Mouse (Mus musculus): ENCODE data around the gene Plce1. TPM values are rescaled to one million over a fixed set of nuclear protein-coding genes. Genes with fewer than 3 reads are reported as not detected.

The Plce1 gene
- polyA plus RNA-seq, 1 experiment from 2014 or later: 3.9 TPM

DNA sequence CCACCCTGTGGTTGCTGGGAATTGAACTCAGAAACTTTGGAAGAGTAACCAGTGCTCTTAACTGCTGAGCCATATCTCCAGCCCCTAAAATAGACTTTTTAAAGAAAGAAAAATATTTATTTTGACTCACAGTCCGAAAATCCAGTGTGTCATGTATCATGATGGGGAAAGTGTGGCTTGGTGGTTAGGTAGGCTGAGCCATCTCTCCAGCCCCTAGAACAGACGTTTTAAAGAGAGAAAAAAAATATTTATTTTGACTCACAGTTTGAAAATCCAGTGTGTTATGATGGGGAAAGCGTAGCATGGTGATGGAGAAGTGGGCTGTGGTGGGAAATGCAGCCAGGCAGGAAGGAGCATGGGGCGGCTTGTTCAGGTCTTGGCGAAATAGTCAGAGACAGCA, 126.3 kb downstream of the Plce1 start:
- H3K27ac ChIP-seq (ENCODE audit: low read depth, low read length): no peak overlapping the region
- H3K9me3 ChIP-seq (ENCODE audit: control insufficient read depth, low read length): no peaks in the 10 kb centered on the region
- H3K36me3 ChIP-seq (ENCODE audit: control insufficient read depth, insufficient read depth, low read length): no peaks in the 10 kb centered on the region
- no peak for ATAC-seq (ENCODE audit: low read depth)
- no peak overlapping the region for H3K4me3 ChIP-seq (ENCODE audit: low read depth, low read length)
- H3K9ac ChIP-seq (replicated peaks; ENCODE audit: low read depth, low read length): no peak overlapping the region
- no peak overlapping the region for H3K4me2 ChIP-seq (ENCODE audit: low read depth, low read length)
- H3K27me3 ChIP-seq (ENCODE audit: control insufficient read depth, insufficient read depth, low read length): no peaks in the 10 kb centered on the region
- 92% methylated on average over 5 of the region's 5 CpGs for WGBS
- no peaks in the 10 kb centered on the region for H3K4me1 ChIP-seq (ENCODE audit: control insufficient read depth, insufficient read depth, low read length)

DNA sequence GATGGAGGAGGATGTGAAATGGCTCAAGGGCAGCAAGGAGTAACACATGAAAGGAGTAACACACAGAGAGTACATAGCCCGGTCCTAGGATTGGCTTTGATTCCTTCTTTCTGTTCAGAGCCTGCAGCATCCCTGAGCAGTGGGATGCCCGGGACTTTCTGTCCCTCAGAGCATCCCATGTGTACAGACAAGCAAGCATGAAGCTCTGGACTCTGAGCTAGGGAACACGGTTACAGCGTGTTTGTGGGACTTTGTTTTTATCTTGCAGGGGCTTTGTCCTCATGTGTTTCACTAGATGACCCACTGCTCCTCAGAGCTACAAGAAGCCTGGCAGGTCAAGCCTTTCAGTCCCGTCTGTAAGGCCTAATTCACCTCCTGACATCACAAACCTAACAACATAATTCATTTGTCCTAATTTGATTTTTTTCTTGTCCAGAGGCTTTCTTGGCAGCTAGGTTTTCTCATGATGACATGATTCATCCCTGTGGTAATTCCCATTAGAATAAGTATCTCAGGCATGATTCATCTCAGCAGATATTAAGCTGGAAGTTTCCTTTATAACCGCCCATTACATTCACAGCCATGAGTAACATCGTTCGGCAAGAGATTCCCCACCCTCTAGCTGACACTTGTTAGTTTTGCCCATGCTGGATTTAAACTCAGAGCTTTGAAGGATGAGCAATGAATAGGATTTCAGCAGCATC, 128.2 kb downstream of the Plce1 start:
- Histone ChIP-seq H3K4me1 (ENCODE audit: control insufficient read depth, insufficient read depth, low read length) (no peaks in the 10 kb centered on the region), H3K9me3 (ENCODE audit: control insufficient read depth, low read length) (no peaks in the 10 kb centered on the region), H3K36me3 (ENCODE audit: control insufficient read depth, insufficient read depth, low read length) (no peaks in the 10 kb centered on the region), H3K9ac (replicated peaks; ENCODE audit: low read depth, low read length) (no peak overlapping the region), H3K4me3 (ENCODE audit: low read depth, low read length) (no peak overlapping the region), H3K27ac (ENCODE audit: low read depth, low read length) (no peak overlapping the region), H3K4me2 (ENCODE audit: low read depth, low read length) (no peak overlapping the region), H3K27me3 (ENCODE audit: control insufficient read depth, insufficient read depth, low read length) (no peaks in the 10 kb centered on the region)
- 87% methylated on average over 8 of the region's 8 CpGs for WGBS
- ATAC-seq (ENCODE audit: low read depth): no peak

DNA sequence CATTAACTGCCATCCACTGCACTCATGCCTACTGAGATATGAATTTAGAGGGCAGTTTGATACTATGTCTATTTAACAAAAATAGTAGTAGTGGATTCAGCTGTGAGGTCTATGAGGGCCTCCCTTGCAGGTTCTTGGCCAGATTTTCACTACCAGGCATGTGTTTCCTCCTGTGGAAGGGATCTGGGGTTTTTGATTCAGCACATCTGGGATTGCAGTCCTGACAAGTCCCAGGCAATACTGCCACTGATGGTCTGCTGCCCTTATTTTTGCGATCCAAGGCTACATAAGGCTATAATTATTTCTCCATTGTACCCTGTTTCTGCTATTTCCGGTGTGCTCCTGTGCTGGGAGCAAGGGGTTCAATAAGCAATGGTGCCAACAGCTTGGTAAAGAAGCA, 129.4 kb downstream of the Plce1 start:
- WGBS: 97% methylated on average over 2 of the region's 2 CpGs

DNA sequence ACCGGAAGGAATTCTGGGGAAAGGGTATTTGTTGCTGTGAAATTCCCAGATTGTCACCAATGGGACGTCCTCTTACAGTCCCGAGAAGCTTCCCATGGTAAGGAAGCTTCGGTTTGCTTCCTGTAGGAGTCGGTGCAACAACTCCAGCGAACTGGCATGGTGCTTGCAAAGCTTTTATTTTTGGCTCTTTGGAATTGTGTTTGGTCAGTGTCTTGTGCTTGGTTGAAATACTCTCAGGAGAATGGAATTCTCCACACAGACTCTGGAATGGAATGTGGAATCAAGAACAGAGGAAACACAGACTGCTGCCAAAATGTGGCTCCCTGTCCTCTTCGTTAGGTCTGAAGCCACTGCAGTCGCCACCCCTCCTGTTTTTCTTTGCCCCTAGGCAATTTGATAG, 129.9 kb downstream of the Plce1 start:
- ATAC-seq (ENCODE audit: low read depth): no peak
- no peaks in the 10 kb centered on the region for H3K36me3 ChIP-seq (ENCODE audit: control insufficient read depth, insufficient read depth, low read length)

More for the DNA sequence above, 129.4 kb downstream of the Plce1 start:
- no peaks in the 10 kb centered on the region for H3K4me1 ChIP-seq (ENCODE audit: control insufficient read depth, insufficient read depth, low read length)
- H3K36me3 ChIP-seq (ENCODE audit: control insufficient read depth, insufficient read depth, low read length): no peaks in the 10 kb centered on the region
- H3K4me2 ChIP-seq (ENCODE audit: low read depth, low read length): no peak overlapping the region
- H3K27ac ChIP-seq (ENCODE audit: low read depth, low read length): no peak overlapping the region
- ATAC-seq (ENCODE audit: low read depth): no peak
- no peaks in the 10 kb centered on the region for H3K9me3 ChIP-seq (ENCODE audit: control insufficient read depth, low read length)
- H3K4me3 ChIP-seq (ENCODE audit: low read depth, low read length): no peak overlapping the region
- H3K9ac ChIP-seq (replicated peaks; ENCODE audit: low read depth, low read length): no peak overlapping the region
- no peaks in the 10 kb centered on the region for H3K27me3 ChIP-seq (ENCODE audit: control insufficient read depth, insufficient read depth, low read length)

DNA sequence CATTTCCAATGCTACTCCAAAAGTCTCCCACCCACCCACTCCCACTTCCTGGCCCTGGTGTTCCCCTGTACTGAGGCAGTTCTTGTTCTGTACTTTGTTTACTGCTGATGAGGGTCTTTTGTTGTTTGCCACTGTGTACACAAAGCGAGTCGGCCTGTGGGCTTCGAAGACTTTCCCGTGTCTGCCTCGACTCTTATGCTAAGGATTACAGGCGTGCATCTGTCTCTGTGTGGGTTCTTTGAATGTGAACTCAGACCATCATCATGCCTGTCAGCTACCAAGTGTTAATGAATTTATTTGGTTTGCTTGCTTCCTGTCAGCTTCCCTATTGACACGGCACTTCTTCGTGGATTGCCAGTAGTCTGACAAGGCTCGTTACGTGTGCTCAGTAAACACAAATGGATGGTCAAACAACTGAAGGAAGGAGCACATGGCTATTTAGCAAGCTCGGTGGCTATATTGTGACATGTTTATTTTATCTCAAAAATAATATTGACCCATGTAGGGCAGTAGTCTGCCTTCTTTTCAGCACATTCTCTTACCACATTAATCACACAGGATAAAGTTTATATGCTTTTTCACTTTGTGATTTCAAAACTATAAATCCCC, 133.3 kb downstream of the Plce1 start:
- Histone ChIP-seq H3K9me3 (ENCODE audit: control insufficient read depth, low read length) (no peaks in the 10 kb centered on the region), H3K4me2 (ENCODE audit: low read depth, low read length) (no peak overlapping the region), H3K27me3 (ENCODE audit: control insufficient read depth, insufficient read depth, low read length) (no peaks in the 10 kb centered on the region), H3K4me3 (ENCODE audit: low read depth, low read length) (no peak overlapping the region), H3K27ac (ENCODE audit: low read depth, low read length) (no peak overlapping the region), H3K9ac (replicated peaks; ENCODE audit: low read depth, low read length) (no peak overlapping the region), H3K36me3 (ENCODE audit: control insufficient read depth, insufficient read depth, low read length) (no peaks in the 10 kb centered on the region), H3K4me1 (ENCODE audit: control insufficient read depth, insufficient read depth, low read length) (no peaks in the 10 kb centered on the region)
- 40% methylated on average over 11 of the region's 11 CpGs for WGBS
- no peak for ATAC-seq (ENCODE audit: low read depth)

More for the DNA sequence above, 129.9 kb downstream of the Plce1 start:
- Histone ChIP-seq H3K4me1 (ENCODE audit: control insufficient read depth, insufficient read depth, low read length) (no peaks in the 10 kb centered on the region), H3K4me3 (ENCODE audit: low read depth, low read length) (no peak overlapping the region), H3K27me3 (ENCODE audit: control insufficient read depth, insufficient read depth, low read length) (no peaks in the 10 kb centered on the region), H3K9me3 (ENCODE audit: control insufficient read depth, low read length) (no peaks in the 10 kb centered on the region), H3K27ac (ENCODE audit: low read depth, low read length) (no peak overlapping the region), H3K9ac (replicated peaks; ENCODE audit: low read depth, low read length) (no peak overlapping the region), H3K4me2 (ENCODE audit: low read depth, low read length) (no peak overlapping the region)
- 86% methylated on average over 8 of the region's 8 CpGs for WGBS

DNA sequence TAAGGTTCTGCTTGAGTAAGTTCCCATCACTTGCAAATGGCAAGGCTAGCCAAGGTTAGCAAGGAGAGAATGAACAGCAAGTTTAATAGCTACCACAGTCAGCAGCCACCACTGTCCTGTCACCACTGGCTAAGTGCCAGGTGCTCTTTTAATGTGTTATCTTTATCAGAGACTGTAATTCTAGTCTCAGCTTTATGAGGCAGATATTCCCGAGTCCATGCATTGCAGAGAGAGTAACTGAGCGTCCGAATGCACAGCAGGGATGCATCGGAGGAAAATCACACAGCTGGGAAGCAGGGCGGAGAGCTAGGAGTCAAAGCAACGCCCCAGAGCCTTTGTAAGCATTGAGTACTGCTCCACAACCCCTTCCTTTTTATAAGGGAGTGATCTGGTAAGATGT, 134.4 kb downstream of the Plce1 start:
- Histone ChIP-seq H3K9ac (replicated peaks; ENCODE audit: low read depth, low read length) (no peak overlapping the region), H3K27ac (ENCODE audit: low read depth, low read length) (no peak overlapping the region), H3K9me3 (ENCODE audit: control insufficient read depth, low read length) (no peaks in the 10 kb centered on the region), H3K4me2 (ENCODE audit: low read depth, low read length) (no peak overlapping the region), H3K36me3 (ENCODE audit: control insufficient read depth, insufficient read depth, low read length) (no peaks in the 10 kb centered on the region), H3K4me1 (ENCODE audit: control insufficient read depth, insufficient read depth, low read length) (no peaks in the 10 kb centered on the region), H3K27me3 (ENCODE audit: control insufficient read depth, insufficient read depth, low read length) (no peaks in the 10 kb centered on the region), H3K4me3 (ENCODE audit: low read depth, low read length) (no peak overlapping the region)
- no peak for ATAC-seq (ENCODE audit: low read depth)
- WGBS: 38% methylated on average over 6 of the region's 6 CpGs

DNA sequence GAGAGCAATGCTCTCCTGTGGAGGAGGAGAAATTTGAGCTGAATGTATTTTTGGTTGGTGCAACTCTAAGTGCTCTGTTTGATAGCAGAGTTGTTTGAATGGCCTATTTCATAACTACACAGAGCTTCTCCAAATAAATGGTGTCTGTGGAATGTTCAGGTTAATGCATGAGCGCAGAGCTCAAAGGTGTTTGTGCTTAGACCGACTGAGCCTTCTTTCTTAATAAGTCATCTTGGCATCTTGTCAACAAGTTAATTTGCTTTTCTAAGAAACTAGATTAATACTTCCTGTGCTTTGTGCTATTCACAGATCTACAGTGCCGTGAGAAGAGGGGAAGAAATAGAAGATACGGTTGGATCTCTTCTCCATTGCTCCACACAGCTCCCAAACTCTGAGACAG, 139.2 kb downstream of the Plce1 start:
- Histone ChIP-seq H3K4me2 (ENCODE audit: low read depth, low read length) (no peak overlapping the region), H3K27me3 (ENCODE audit: control insufficient read depth, insufficient read depth, low read length) (no peaks in the 10 kb centered on the region), H3K4me1 (ENCODE audit: control insufficient read depth, insufficient read depth, low read length) (no peaks in the 10 kb centered on the region), H3K36me3 (ENCODE audit: control insufficient read depth, insufficient read depth, low read length) (no peaks in the 10 kb centered on the region), H3K4me3 (ENCODE audit: low read depth, low read length) (no peak overlapping the region), H3K27ac (ENCODE audit: low read depth, low read length) (no peak overlapping the region), H3K9me3 (ENCODE audit: control insufficient read depth, low read length) (no peaks in the 10 kb centered on the region), H3K9ac (replicated peaks; ENCODE audit: low read depth, low read length) (no peak overlapping the region)
- WGBS: 85% methylated on average over 4 of the region's 4 CpGs
- ATAC-seq (ENCODE audit: low read depth): no peak

DNA sequence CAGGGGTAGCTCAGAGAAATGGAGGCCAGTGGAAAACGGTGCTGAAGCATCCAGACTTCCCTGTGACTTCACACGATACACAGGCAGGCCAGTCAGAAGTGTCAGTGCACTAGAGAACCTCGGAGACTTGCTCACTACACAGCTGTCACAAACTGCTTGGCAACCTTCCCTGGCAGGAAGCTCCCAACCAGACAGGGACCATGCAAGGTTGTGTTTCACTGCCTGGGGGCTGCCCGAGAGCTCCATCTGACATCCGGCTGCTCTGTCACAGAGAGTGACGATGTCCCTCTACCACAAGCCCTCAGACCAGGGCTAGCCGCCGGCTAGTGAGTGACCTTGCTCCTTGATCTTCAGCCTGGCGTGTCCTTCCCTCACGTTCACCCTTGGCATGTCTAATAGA, 140.6 kb downstream of the Plce1 start:
- Histone ChIP-seq H3K9ac (replicated peaks; ENCODE audit: low read depth, low read length) (no peak overlapping the region), H3K4me2 (ENCODE audit: low read depth, low read length) (no peak overlapping the region), H3K36me3 (ENCODE audit: control insufficient read depth, insufficient read depth, low read length) (no peaks in the 10 kb centered on the region), H3K4me1 (ENCODE audit: control insufficient read depth, insufficient read depth, low read length) (no peaks in the 10 kb centered on the region), H3K27ac (ENCODE audit: low read depth, low read length) (no peak overlapping the region), H3K4me3 (ENCODE audit: low read depth, low read length) (no peak overlapping the region), H3K9me3 (ENCODE audit: control insufficient read depth, low read length) (no peaks in the 10 kb centered on the region), H3K27me3 (ENCODE audit: control insufficient read depth, insufficient read depth, low read length) (no peaks in the 10 kb centered on the region)
- ATAC-seq (ENCODE audit: low read depth): no peak
- 88% methylated on average over 10 of the region's 10 CpGs for WGBS

DNA sequence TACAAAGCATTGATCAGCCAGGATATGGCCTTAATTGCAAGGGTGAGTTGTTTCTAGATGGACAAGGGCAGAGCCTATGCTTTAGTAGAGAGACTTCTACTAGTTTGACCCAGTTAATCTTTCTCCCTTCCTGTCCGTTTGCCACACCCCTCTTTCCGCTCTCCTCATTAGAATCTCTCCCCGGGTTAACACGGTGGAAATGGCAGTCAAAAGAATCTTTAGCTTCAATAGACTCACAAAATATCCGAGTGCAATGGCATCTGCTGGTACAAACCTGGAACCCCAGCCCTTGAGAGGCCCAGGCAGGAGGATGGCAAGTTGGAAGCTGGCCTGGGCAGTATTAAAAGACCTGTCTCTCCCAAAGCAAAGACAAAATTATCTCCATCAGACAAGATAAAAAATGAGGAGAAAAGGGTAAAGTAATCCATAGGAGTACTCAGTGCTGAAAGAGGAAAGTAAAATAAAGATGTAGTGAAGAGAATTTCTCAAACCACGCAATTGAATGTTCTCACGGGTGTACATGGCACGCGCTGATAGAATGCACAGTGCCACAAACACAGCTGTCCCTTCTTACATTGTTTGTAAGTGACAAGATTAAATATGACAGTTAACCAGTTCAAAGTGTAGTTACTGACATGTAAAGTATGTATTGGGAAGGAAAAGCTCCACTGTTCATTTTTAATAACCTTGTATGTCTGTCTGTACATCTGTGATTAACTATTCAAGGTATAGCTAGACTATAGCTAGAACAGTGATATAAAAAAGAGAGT, 145.5 kb downstream of the Plce1 start:
- no peaks in the 10 kb centered on the region for H3K9me3 ChIP-seq (ENCODE audit: control insufficient read depth, low read length)
- no peak for ATAC-seq (ENCODE audit: low read depth)
- H3K4me1 ChIP-seq (ENCODE audit: control insufficient read depth, insufficient read depth, low read length): no peaks in the 10 kb centered on the region
- no peak overlapping the region for H3K27ac ChIP-seq (ENCODE audit: low read depth, low read length)
- WGBS: 76% methylated on average over 9 of the region's 9 CpGs
- H3K9ac ChIP-seq (replicated peaks; ENCODE audit: low read depth, low read length): no peak overlapping the region
- no peak overlapping the region for H3K4me3 ChIP-seq (ENCODE audit: low read depth, low read length)
- no peak overlapping the region for H3K4me2 ChIP-seq (ENCODE audit: low read depth, low read length)
- no peaks in the 10 kb centered on the region for H3K36me3 ChIP-seq (ENCODE audit: control insufficient read depth, insufficient read depth, low read length)
- no peaks in the 10 kb centered on the region for H3K27me3 ChIP-seq (ENCODE audit: control insufficient read depth, insufficient read depth, low read length)

All from neural tube, embryonic 14.5 days (tissue).